Mouse (Mus musculus): Measurements from ENCODE around the gene Clpb. TPM values are rescaled to one million over a fixed set of nuclear protein-coding genes. Genes with fewer than 3 reads are reported as not detected.

The Clpb gene
- polyA plus RNA-seq, 2 experiments from 2014 or later, result 8.8 to 13.3 TPM

- ATAC-seq, result no peak
These were observed 68.7 kb downstream of the Clpb start for GRCm38 (mm10) chr7:101732096-101732495.

DNA sequence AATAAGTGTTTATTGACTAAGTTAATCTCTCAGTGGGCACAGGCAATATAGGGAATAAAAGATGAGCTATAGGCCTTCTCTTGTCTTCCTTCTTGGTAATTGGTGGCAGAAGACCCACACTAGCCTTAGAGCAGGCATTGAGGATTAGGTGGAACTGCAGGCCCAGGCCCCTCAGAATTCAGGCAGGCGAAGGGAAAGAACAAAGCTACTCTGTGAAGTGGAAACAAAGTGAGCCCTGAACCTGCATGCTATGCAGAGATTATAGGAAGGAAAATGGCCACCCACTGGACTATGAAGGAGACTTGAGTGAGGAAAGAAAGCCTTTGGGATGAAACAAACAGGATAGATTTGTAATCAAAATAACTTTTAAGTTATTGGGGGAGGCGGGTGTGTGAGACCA, 69.6 kb downstream of the Clpb start:
- ATAC-seq, result no peak

- peak; percentile 72 for ATAC-seq
These were observed 71.9 kb downstream of the Clpb start for GRCm38 (mm10) chr7:101735297-101735696.

- no peak for ATAC-seq
These were observed 74.3 kb downstream of the Clpb start for GRCm38 (mm10) chr7:101737735-101738134.

DNA sequence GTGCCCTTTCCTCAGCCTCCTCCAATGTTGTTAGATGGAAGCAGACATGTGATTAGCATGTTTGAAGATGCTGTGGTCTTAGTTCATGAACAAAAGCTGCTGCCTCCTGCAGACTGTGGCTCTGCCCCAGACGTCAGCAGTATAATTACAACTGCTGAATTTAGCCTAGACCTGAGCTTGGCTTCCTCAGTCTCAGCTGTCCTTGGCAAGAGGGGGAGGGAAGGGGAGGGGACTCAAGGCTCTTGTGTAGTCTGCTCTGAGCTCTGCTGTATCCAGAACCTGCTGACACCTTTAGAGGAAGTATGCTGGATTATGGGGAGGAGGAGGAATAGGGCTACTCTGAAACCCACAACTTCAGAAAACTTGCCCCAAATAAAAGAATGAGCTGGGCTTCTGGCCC, 76.2 kb downstream of the Clpb start:
- no peak for ATAC-seq

GRCm38 (mm10) chr7:101743487-101743886, 80.1 kb downstream of the Clpb start:
- peak; percentile 65 for ATAC-seq

- ATAC-seq, result no peak
These were observed 83.3 kb downstream of the Clpb start for GRCm38 (mm10) chr7:101746559-101747334.

- no peak for ATAC-seq
These were observed 86.8 kb downstream of the Clpb start for GRCm38 (mm10) chr7:101750268-101750667.

DNA sequence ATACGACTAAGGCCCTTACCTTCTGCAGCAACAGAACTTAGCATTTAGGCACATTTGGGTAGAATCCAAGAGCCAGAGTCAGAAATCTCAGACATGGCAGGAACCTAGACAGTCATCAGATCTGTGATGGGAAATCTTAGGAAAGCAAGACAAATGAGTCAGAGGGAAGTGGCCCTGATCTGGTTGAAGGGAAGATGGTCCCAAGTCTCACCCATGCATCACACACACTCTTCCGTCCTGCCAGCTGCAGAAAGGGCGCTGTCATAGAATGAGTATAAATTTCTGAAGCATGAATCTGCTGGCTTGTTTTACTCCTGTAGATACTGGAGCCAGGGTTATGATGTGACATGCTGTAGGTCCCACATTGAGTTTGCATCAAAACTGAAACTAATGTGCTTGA, 88.9 kb downstream of the Clpb start:
- ATAC-seq, result no peak

DNA sequence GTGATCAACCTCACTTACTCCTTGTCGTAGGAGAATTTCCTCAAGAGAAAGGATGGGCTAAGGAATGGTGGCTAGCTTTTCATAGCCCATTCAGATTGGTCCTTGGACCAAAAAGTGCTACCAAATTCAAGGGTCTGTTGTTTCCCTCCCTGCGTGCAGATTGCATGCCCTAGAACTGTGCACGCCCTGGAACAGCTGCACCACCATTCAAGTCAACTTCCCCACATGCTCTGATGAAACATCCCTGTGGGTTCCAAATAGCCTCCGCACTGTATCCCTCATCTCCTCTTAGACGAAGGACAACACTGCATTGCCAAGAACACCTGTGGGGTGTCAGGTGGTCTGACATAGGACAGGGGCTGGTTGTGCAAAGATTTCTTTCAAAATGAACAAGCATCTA, 90.1 kb downstream of the Clpb start:
- ATAC-seq, result no peak

DNA sequence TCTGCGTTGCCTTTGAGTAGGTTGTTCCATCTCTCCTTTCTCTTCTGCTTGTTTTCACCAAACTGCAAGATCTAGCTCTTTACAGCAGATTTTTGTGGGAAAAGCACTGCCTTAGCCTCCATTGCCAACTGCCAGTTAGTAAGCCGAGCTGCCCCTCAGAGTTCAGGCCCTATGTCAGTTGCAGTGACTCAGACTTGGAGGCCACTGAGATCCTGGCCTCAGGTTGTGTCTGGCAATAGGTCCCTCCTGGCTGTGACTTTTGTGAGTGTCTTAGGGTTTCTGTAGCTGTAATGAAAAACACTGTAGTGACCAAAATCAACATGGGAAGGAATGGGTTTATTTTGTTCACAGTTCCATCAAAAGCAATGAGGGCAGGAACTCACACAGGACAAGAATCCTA, 91.0 kb downstream of the Clpb start:
- no peak for ATAC-seq

DNA sequence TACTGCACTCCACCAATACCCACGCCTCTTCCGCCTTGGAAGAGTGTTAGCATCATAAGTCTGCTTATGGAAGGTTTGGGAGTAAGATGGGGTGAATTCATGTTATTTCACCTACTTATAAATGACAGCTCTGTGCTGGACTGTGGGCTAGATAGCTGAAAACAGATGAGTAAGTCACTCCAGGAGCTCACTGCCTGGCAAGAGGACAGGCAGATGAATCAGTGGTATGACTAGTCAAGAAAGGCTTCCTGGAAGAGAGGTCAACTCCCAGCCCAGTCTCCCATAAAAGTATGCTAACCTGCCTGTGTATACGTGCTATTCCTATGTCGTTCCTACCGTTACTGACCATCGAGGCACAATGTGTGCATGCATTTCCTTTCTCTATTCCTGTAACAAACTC, 91.9 kb downstream of the Clpb start:
- no peak for ATAC-seq

DNA sequence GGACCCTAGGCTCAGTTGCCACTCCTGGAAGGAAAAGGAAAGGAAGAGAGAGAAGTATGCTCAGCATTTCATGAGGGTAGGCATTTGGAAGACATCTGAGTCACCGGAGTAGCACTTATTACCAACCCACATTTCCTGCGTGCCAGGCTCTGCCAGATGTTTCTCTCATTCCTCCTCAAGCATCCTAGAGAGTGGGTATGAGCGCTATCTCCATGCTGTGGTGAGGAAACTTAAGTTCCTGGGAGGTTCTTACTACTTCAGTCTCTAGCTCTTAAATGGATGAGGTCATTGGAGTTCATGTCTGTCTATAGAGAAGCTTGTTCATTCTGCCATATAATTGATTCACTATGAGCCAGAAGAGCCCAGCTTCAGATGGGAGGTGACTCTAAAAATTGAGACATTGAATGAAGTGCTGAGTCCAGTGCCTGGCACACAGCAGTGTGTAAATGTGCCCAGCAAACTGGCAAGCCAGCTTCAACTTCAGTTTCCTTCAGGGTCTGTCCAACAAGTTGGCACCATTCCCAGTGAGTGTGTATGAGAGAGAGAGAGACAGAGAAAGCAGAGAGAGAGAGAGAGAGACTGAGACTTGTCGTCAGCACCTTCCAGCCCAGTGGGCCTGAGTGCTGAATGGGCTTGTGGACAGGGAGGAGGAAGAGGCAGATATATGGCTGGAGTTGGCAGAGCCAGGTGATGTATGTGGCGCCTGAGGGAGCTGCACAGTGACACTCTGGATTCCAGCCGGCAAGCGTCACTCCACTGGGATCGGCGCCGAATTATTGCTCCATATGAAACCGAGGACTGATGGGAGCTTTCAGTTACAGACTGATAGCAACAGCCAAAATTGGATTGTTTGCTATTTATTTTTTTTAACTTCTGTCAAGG, 98.7 kb downstream of the Clpb start:
- ATAC-seq, result no peak

GRCm38 (mm10) chr7:101767335-101767907, 104.0 kb downstream of the Clpb start:
- ATAC-seq, result no peak

DNA sequence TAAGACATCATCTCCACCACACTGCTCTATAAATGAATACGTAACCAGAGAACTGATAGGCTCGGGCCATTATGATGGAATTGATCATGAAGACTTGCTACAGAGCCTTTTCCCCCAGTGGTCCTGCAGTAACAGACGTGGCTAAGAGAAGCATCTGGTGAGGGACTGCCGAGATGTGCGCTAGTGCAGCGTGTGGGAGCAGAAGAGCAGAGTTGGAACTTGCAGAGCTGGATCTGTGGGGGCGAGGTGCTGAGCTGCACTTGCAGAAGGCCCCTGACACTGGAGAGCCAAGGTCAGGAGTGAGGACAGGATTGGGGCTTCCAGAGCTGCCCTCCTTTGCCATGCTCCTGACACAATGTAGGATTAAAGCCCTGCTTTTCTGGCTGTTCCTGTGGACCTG, 106.6 kb downstream of the Clpb start:
- no peak for ATAC-seq

- no peak for ATAC-seq
These were observed 108.2 kb downstream of the Clpb start for GRCm38 (mm10) chr7:101771604-101772003.

GRCm38 (mm10) chr7:101772687-101773086, 109.3 kb downstream of the Clpb start:
- no peak for ATAC-seq

DNA sequence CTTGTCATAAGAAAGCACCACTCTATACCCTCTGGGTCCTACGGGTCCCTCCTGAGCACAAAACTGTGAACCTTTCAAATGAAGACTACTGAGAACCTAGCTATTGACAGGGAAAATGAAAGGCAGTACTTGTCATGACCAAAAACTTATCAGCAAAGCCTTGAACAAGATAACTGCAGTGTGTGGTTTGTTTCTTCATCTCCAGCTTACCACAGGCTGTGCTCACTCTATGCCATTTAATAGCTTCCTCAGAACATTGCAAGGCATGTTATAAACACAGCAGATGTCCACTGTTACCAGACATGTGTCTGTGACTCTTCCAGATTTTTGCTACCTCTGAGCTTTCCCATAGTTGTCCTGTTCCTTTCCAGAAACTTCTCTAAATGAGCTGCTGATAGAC, 113.6 kb downstream of the Clpb start:
- no peak for ATAC-seq

- no peak for ATAC-seq
These were observed 154.5 kb downstream of the Clpb start, which contains the start of gene Phox2a for GRCm38 (mm10) chr7:101817861-101818401. Gene Phox2a (plus strand): TSS chr7:101818313.

- ATAC-seq, result no peak
These were observed 157.0 kb downstream of the Clpb start for GRCm38 (mm10) chr7:101820295-101821030.

- ATAC-seq, result peak; percentile 77
These were observed 158.4 kb downstream of the Clpb start for GRCm38 (mm10) chr7:101821571-101822501.
